Mouse (Mus musculus) hindbrain, postnatal 0 days (tissue): ENCODE measurements around the gene Pard3. TPM values are rescaled to one million over a fixed set of nuclear protein-coding genes. Genes with fewer than 3 reads are reported as not detected.
A peak's percentile ranks its signal among the peaks of the same experiment; 100 is the strongest.

ENCODE experiments used
- ATAC-seq: fragments of 200-750 bp; cut with Nextera tagmentation; 2 replicates; pipeline ENCODE4 v1.8.0; 2017; ENCODE audit warnings: mild to moderate bottlenecking, moderate TSS enrichment, moderate library complexity
- DNase-seq: peaks from one replicate; pipeline ENCODE4 v3.0.0-alpha.2; 2015; ENCODE audit warnings: low spot score
- H3K27ac ChIP-seq: fragments of 300-500 bp; sonication (generic); 2 replicates; pipeline ENCODE4 v1.5.1; 2014; ENCODE audit warnings: mild to moderate bottlenecking
- H3K27me3 ChIP-seq: fragments of 300-500 bp; sonication (generic); 2 replicates; pipeline ENCODE4 v1.6.1; 2014; ENCODE audit warnings: low read length, mixed read lengths; ENCODE audit not compliant: insufficient read depth
- H3K36me3 ChIP-seq: fragments of 300-500 bp; sonication (generic); 2 replicates; pipeline ENCODE4 v1.6.1; 2014; ENCODE audit warnings: low read length, mixed read lengths; ENCODE audit not compliant: insufficient read depth
- H3K4me1 ChIP-seq: fragments of 300-500 bp; sonication (generic); 2 replicates; pipeline ENCODE4 v1.6.1; 2014; ENCODE audit warnings: antibody characterized with exemption, low read length, mixed read lengths; ENCODE audit not compliant: insufficient read depth
- H3K4me2 ChIP-seq: fragments of 300-500 bp; sonication (generic); 2 replicates; pipeline ENCODE4 v1.6.1; 2014; ENCODE audit warnings: low read depth, mild to moderate bottlenecking, low read length, moderate library complexity, mixed read lengths
- H3K4me3 ChIP-seq: fragments of 300-500 bp; sonication (generic); 2 replicates; pipeline ENCODE4 v1.5.1; 2014; ENCODE audit warnings: low read length
- H3K9ac ChIP-seq: fragments of 300-500 bp; sonication (generic); replicated peaks from 2 replicates; pipeline ENCODE4 v1.6.1; 2014; ENCODE audit warnings: mild to moderate bottlenecking, low read length, moderate library complexity, mixed read lengths
- H3K9me3 ChIP-seq: fragments of 300-500 bp; sonication (generic); 2 replicates; pipeline ENCODE4 v1.6.1; 2016; ENCODE audit warnings: low read length, mixed read lengths
- CTCF ChIP-seq: IDR thresholded peaks from 2 replicates; pipeline ENCODE4 v1.5.1; 2016; ENCODE audit warnings: antibody characterized with exemption, control low read depth, low read depth
- WGBS: fragments of 180-500 bp; shearing (Covaris S2); extraction: QIAGEN DNeasy Blood & Tissue Kit; methylation state at CpG from one replicate; pipeline ENCODE4 v1.1.7; 2014; 5-methylcytosine and 5-hydroxymethylcytosine counted together
- polyA plus RNA-seq: library from polyadenylated mRNA; unstranded; fragments of >200 nt; fragmentation: Nextera tagmentation; extraction: Ambion mirVana; gene quantifications from 2 replicates; pipeline ENCODE4 v1.2.1, GENCODE M21; 2015
- total RNA-seq: library from RNA; depleted of rRNA; stranded (reverse); fragments of >200 nt; gene quantifications from 2 replicates; pipeline ENCODE4 v1.2.3, GENCODE M21; 2014

Gene Pard3
- total and polyA plus RNA-seq, 2 experiments from 2014 or later, result 11.9 to 29.3 TPM

- no peak overlapping the region for H3K9ac ChIP-seq
- 0 out of 2 replicates have a peak, but pooled peaks cover 2% of the 10 kb centered on the region for H3K4me1 ChIP-seq
- no peak for TF ChIP-seq CTCF
- H3K4me3 ChIP-seq, result no peak overlapping the region
- H3K27me3 ChIP-seq, result no peaks in the 10 kb centered on the region
- no peak overlapping the region for H3K27ac ChIP-seq
- no peaks in the 10 kb centered on the region for H3K36me3 ChIP-seq
- 87% methylated on average over 3 of the region's 3 CpGs for WGBS
- ATAC-seq (no peak), DNase-seq (no peak)
- no peaks in the 10 kb centered on the region for H3K9me3 ChIP-seq
- no peak overlapping the region for H3K4me2 ChIP-seq
Measured at GRCm38 (mm10) chr8:127540273-127540672, 476.6 kb downstream of the Pard3 start.

GRCm38 (mm10) chr8:127542162-127542561 is 478.5 kb downstream of the Pard3 start:
- H3K27me3 ChIP-seq, result no peaks in the 10 kb centered on the region
- ATAC-seq (no peak), DNase-seq (no peak)
- H3K9me3 ChIP-seq, result no peaks in the 10 kb centered on the region
- no peak overlapping the region for H3K4me2 ChIP-seq
- no peak overlapping the region for H3K4me3 ChIP-seq
- no peak overlapping the region for H3K9ac ChIP-seq
- H3K27ac ChIP-seq, result no peak overlapping the region
- TF ChIP-seq CTCF, result no peak
- WGBS, result 83% methylated on average over 2 of the region's 2 CpGs
- H3K4me1 ChIP-seq, result no peaks in the 10 kb centered on the region
- no peaks in the 10 kb centered on the region for H3K36me3 ChIP-seq

- WGBS, result 55% methylated on average over 7 of the region's 7 CpGs
- Histone ChIP-seq H3K4me1 (no peaks in the 10 kb centered on the region), H3K4me2 (no peak overlapping the region), H3K9me3 (no peaks in the 10 kb centered on the region), H3K36me3 (no peaks in the 10 kb centered on the region), H3K4me3 (no peak overlapping the region), H3K27ac (no peak overlapping the region), H3K27me3 (no peaks in the 10 kb centered on the region), H3K9ac (no peak overlapping the region)
- ATAC-seq (no peak), DNase-seq (peak; percentile 12)
- TF ChIP-seq CTCF, result no peak
Measured at GRCm38 (mm10) chr8:127543676-127544075, 480.0 kb downstream of the Pard3 start.

GRCm38 (mm10) chr8:127546161-127546560 is 482.5 kb downstream of the Pard3 start:
- DNase-seq, result no peak
- Histone ChIP-seq H3K4me3 (no peak overlapping the region), H3K9ac (no peak overlapping the region), H3K27me3 (no peaks in the 10 kb centered on the region), H3K27ac (no peak overlapping the region), H3K4me1 (no peaks in the 10 kb centered on the region), H3K36me3 (no peaks in the 10 kb centered on the region), H3K9me3 (no peaks in the 10 kb centered on the region), H3K4me2 (no peak overlapping the region)
- TF ChIP-seq CTCF, result no peak
- no peak for ATAC-seq
- WGBS, result 84% methylated on average over 2 of the region's 2 CpGs

GRCm38 (mm10) chr8:127550928-127551327 is 487.2 kb downstream of the Pard3 start:
- TF ChIP-seq CTCF, result no peak
- Histone ChIP-seq H3K4me2 (no peak overlapping the region), H3K9ac (no peak overlapping the region), H3K27ac (no peak overlapping the region), H3K36me3 (no peaks in the 10 kb centered on the region), H3K4me1 (peaks cover 5% of the 10 kb centered on the region; the same call in 1 of the 2 replicates), H3K4me3 (no peak overlapping the region), H3K27me3 (no peaks in the 10 kb centered on the region), H3K9me3 (no peaks in the 10 kb centered on the region)
- WGBS, result 56% methylated on average over 4 of the region's 4 CpGs
- DNase-seq, result peak; percentile 31
- peak; percentile 63; the same call in 1 of the 2 replicates for ATAC-seq

GRCm38 (mm10) chr8:127552161-127552595 is 488.5 kb downstream of the Pard3 start:
- Histone ChIP-seq H3K4me2 (peak overlapping the region; percentile 24; the same call in 1 of the 2 replicates), H3K27ac (no peak overlapping the region), H3K27me3 (no peaks in the 10 kb centered on the region), H3K4me3 (no peak overlapping the region), H3K4me1 (peaks cover 5% of the 10 kb centered on the region; the same call in 1 of the 2 replicates), H3K9ac (no peak overlapping the region), H3K9me3 (no peaks in the 10 kb centered on the region), H3K36me3 (no peaks in the 10 kb centered on the region)
- DNase-seq (peak; percentile 59), ATAC-seq (peak; percentile 78)
- 26% methylated on average over 11 of the region's 11 CpGs for WGBS
- TF ChIP-seq CTCF, result peak; percentile 69

GRCm38 (mm10) chr8:127552836-127553235 is 489.1 kb downstream of the Pard3 start:
- no peaks in the 10 kb centered on the region for H3K27me3 ChIP-seq
- DNase-seq (peak; percentile 37), ATAC-seq (no peak)
- TF ChIP-seq CTCF, result no peak
- H3K36me3 ChIP-seq, result no peaks in the 10 kb centered on the region
- no peak overlapping the region for H3K4me2 ChIP-seq
- H3K9me3 ChIP-seq, result no peaks in the 10 kb centered on the region
- peaks cover 5% of the 10 kb centered on the region; the same call in 1 of the 2 replicates for H3K4me1 ChIP-seq
- no peak overlapping the region for H3K9ac ChIP-seq
- H3K4me3 ChIP-seq, result no peak overlapping the region
- no peak overlapping the region for H3K27ac ChIP-seq
- 45% methylated on average over 13 of the region's 13 CpGs for WGBS
